Mouse (Mus musculus) stomach, embryonic 16.5 days (tissue): ENCODE measurements around the gene Dus2. TPM values are rescaled to one million over a fixed set of nuclear protein-coding genes. Genes with fewer than 3 reads are reported as not detected.
"Not testable (repeated sequence)": the region's sequence is repeated elsewhere in the genome, so short reads cannot be mapped to it uniquely, and the experiment has no call there.

ENCODE experiments used
- ATAC-seq: fragments of 200-750 bp; cut with Nextera tagmentation; 2 replicates; pipeline ENCODE4 v1.8.0; 2017; ENCODE audit warnings: moderate number of reproducible peaks, moderate TSS enrichment; ENCODE audit not compliant: insufficient read depth, low FRiP score
- H3K27ac ChIP-seq: fragments of 300-500 bp; sonication (generic); 2 replicates; pipeline ENCODE4 v1.5.1; 2014; ENCODE audit warnings: low read length
- H3K27me3 ChIP-seq: fragments of 300-500 bp; sonication (generic); 2 replicates; pipeline ENCODE4 v1.6.1; 2014; ENCODE audit warnings: low read length, control low read depth, mixed read lengths; ENCODE audit not compliant: control insufficient read depth, insufficient read depth
- H3K36me3 ChIP-seq: fragments of 300-500 bp; sonication (generic); 2 replicates; pipeline ENCODE4 v1.6.1; 2014; ENCODE audit warnings: low read length; ENCODE audit not compliant: control insufficient read depth, insufficient read depth
- H3K4me1 ChIP-seq: fragments of 300-500 bp; sonication (generic); 2 replicates; pipeline ENCODE4 v1.6.1; 2014; ENCODE audit warnings: low read length, control low read depth, mixed read lengths; ENCODE audit not compliant: control insufficient read depth, insufficient read depth
- H3K4me2 ChIP-seq: fragments of 300-500 bp; sonication (generic); 2 replicates; pipeline ENCODE4 v1.6.1; 2014; ENCODE audit warnings: low read depth, low read length, mixed read lengths
- H3K4me3 ChIP-seq: fragments of 300-500 bp; sonication (generic); replicated peaks from 2 replicates; pipeline ENCODE4 v1.5.1; 2014; ENCODE audit warnings: mild to moderate bottlenecking, low read length
- H3K9ac ChIP-seq: fragments of 300-500 bp; sonication (generic); 2 replicates; pipeline ENCODE4 v1.6.1; 2014; ENCODE audit warnings: low read length
- H3K9me3 ChIP-seq: fragments of 300-500 bp; sonication (generic); replicated peaks from 2 replicates; pipeline ENCODE4 v1.6.1; 2016; ENCODE audit warnings: low read length, control low read depth; ENCODE audit not compliant: control insufficient read depth
- WGBS: fragments of 180-500 bp; shearing (Covaris S2); extraction: QIAGEN DNeasy Blood & Tissue Kit; methylation state at CpG from one replicate; pipeline ENCODE4 v1.1.7; 2014; 5-methylcytosine and 5-hydroxymethylcytosine counted together
- polyA plus RNA-seq: library from polyadenylated mRNA; unstranded; fragments of >200 nt; fragmentation: Nextera tagmentation; extraction: Ambion mirVana; gene quantifications from 2 replicates; pipeline ENCODE4 v1.2.1, GENCODE M21; 2015

Dus2 gene
- polyA plus RNA-seq, 1 experiment from 2014 or later, result 18.3 TPM

DNA sequence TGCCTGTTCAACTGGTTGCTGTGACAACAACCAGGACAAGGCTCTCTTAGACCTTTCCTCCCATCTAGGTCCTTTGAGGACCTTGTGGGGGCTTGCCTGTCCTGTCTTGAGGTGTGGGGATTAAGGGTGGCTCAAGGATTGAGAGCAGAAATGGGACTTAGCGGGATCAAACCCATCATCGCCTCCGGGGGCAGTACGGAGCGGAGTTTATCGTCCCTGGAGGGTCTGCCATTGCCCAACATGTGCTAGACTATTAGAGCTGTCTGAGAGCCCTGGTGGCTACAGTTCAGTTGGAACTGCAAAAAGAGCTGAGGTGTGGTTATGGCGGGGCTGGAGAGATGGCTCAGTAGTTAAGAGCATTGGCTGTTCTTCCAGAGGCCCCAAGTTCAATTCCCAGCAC is 15.8 kb upstream of the Dus2 start:
- no peaks in the 10 kb centered on the region for H3K4me1 ChIP-seq
- H3K4me2 ChIP-seq, result no peak overlapping the region
- H3K36me3 ChIP-seq, result no peaks in the 10 kb centered on the region
- no peak overlapping the region for H3K27ac ChIP-seq
- no peaks in the 10 kb centered on the region for H3K9me3 ChIP-seq
- no peak overlapping the region for H3K4me3 ChIP-seq
- ATAC-seq, result no peak
- H3K9ac ChIP-seq, result no peak overlapping the region
- 68% methylated on average over 7 of the region's 7 CpGs for WGBS
- H3K27me3 ChIP-seq, result no peaks in the 10 kb centered on the region

DNA sequence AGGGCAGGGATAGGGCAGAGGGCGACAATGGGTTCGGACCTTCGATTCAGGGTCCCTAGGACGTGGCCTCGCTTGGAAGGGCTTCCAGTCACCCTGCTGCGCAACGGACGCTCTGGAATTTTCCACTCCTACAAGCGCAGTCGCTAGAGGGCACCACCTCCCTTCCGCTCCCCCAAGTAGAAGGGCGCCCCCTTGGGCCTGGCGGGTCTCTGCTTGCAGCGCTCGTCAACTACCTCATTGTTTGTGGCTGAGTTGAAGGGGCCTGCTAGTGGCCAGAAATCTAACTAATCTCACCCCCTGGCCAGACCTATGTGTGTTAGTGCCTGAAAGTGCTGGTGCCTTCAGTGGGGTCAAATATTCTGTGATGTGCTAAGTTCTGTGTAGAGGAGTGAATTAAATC is 11.8 kb upstream of the Dus2 start, which contains the start of gene Dpep3:
Dpep3 (minus strand) TSS at position 105 of the 400 bp plus-strand sequence.
- 88% methylated on average over 15 of the region's 15 CpGs for WGBS
- no peaks in the 10 kb centered on the region for H3K27me3 ChIP-seq
- no peak within 1 kb of the TSS for H3K9ac ChIP-seq
- no peaks in the 10 kb centered on the region for H3K4me1 ChIP-seq
- H3K4me3 ChIP-seq, result no peak within 1 kb of the TSS
- no peaks in the 10 kb centered on the region for H3K9me3 ChIP-seq
- H3K27ac ChIP-seq, result no peak within 1 kb of the TSS
- no peaks in the 10 kb centered on the region for H3K36me3 ChIP-seq
- ATAC-seq, result no peak
- no peak within 1 kb of the TSS for H3K4me2 ChIP-seq

DNA sequence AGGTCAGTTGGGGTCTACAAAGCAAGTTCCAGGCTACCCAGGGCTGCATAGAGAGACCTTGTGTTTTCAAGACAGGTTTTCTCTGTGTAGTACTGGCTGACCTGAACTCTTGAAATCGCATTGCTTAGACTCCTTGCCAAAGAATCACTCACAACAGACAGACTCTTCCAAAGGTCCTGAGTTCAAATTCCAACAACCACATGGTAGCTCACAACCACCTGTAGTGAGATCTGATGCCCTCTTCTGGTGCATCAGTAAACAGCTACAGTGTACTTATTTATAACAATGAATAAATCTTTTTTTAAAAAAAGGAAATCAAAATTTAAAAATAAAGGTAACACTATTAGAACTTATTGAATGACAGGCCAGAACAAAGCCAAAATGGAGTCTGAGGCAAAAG is 10.0 kb upstream of the Dus2 start:
- Histone ChIP-seq H3K9me3 (no peaks in the 10 kb centered on the region), H3K36me3 (no peaks in the 10 kb centered on the region), H3K4me1 (no peaks in the 10 kb centered on the region), H3K4me2 (no peak overlapping the region), H3K4me3 (no peak overlapping the region), H3K27ac (no peak overlapping the region), H3K27me3 (no peaks in the 10 kb centered on the region), H3K9ac (no peak overlapping the region)
- 93% methylated on average over 1 of the region's 1 CpGs for WGBS
- no peak for ATAC-seq

DNA sequence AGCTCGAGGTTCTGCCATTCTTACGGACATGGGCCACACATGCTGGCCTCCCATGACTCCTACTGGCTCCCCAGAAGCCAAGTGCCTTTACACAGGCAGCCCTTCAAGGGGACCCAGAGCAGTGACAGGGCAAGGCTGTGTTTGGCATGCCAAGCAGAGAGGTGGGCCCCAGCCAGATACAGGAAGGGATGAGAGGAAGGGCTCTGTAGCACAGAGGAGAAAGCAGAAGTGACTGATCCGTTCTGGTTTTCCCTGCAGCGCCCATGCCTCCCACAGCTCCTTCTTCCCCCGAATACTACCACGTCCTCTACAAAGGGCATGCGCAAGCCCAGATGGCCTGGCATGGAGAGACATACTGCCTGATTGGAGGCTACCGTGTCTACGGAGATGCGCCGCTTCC is 7.7 kb upstream of the Dus2 start:
- not testable (repeated sequence) for H3K4me2 ChIP-seq, H3K4me1 ChIP-seq, H3K36me3 ChIP-seq, H3K9ac ChIP-seq, H3K27ac ChIP-seq, H3K4me3 ChIP-seq, H3K27me3 ChIP-seq, ATAC-seq, H3K9me3 ChIP-seq
- 81% methylated on average over 11 of the region's 11 CpGs for WGBS

DNA sequence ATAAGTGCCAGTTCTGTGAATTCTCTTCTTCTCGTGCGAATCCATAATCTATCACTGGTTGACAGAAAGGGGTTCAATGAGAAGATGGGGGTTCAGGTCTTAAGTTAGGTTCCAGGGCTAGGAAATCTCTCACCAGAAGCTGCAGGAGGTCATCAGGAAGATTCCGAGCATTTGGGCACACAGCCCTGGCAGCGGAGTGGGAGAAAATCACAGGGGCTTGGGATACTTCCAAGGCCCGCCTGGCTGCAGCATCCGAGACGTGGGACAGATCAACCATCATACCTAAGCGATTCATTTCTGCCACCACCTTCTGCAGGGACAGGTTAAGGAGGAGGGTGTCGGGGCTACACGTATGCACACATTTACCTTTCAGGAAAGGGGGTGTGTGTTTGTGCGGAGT is 2.6 kb upstream of the Dus2 start:
- 84% methylated on average over 11 of the region's 11 CpGs for WGBS
- no peaks in the 10 kb centered on the region for H3K9me3 ChIP-seq
- H3K9ac ChIP-seq, result no peak overlapping the region
- H3K4me3 ChIP-seq, result no peak overlapping the region
- ATAC-seq, result no peak
- H3K27me3 ChIP-seq, result no peaks in the 10 kb centered on the region
- H3K27ac ChIP-seq, result no peak overlapping the region
- H3K4me2 ChIP-seq, result no peak overlapping the region
- H3K4me1 ChIP-seq, result no peaks in the 10 kb centered on the region
- no peaks in the 10 kb centered on the region for H3K36me3 ChIP-seq

DNA sequence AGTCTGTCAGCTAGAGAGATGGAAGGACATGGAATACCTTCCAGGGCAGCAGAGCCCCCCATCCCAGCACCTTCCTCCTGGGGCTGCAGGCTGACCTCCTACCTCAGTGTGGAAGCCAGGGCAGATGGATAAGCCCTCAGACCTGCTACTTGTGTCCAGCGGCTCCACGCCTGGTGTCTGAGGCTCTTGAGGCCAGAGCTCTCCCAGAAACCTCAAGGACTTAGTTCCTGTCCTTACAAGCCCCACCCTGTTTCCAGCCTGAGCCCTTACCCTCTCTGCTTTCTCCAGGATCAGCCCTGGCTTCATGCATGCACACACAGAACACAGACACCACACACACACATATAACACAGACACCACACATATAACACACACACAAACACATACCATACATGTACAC is 409 bp downstream of the Dus2 start:
- no peak overlapping the region for H3K27ac ChIP-seq
- H3K9ac ChIP-seq, result peak overlapping the region; percentile 53; the same call in 1 of the 2 replicates
- 58% methylated on average over 2 of the region's 2 CpGs for WGBS
- H3K9me3 ChIP-seq, result no peaks in the 10 kb centered on the region
- ATAC-seq, result no peak
- H3K27me3 ChIP-seq, result no peaks in the 10 kb centered on the region
- no peaks in the 10 kb centered on the region for H3K36me3 ChIP-seq
- no peak overlapping the region for H3K4me2 ChIP-seq
- no peaks in the 10 kb centered on the region for H3K4me1 ChIP-seq
- H3K4me3 ChIP-seq, result no peak overlapping the region

DNA sequence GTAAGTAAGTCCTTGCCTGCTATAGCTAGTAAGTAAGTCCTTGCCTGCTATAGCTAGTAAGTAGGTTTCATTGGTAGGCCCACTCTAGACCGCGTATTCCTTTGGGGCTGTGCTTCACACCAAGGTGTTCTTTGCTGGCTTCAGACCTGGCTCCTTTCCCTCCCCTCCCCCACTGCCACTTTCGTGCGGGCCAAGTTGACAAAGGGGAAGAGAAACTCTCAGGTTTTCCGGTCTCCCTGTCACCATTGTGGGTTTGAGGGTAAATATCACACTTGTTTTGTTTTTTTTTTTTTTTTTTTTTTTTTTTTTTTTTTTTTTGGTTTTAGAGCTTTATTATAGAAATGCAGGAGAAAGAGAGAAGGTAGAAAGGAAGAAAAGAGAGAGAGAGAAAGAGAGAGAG is 1.4 kb downstream of the Dus2 start:
- H3K4me2 ChIP-seq, result no peak overlapping the region
- no peaks in the 10 kb centered on the region for H3K4me1 ChIP-seq
- 54% methylated on average over 5 of the region's 5 CpGs for WGBS
- H3K27me3 ChIP-seq, result no peaks in the 10 kb centered on the region
- H3K4me3 ChIP-seq, result no peak overlapping the region
- H3K36me3 ChIP-seq, result no peaks in the 10 kb centered on the region
- H3K27ac ChIP-seq, result no peak overlapping the region
- ATAC-seq, result no peak
- H3K9ac ChIP-seq, result no peak overlapping the region
- H3K9me3 ChIP-seq, result no peaks in the 10 kb centered on the region

DNA sequence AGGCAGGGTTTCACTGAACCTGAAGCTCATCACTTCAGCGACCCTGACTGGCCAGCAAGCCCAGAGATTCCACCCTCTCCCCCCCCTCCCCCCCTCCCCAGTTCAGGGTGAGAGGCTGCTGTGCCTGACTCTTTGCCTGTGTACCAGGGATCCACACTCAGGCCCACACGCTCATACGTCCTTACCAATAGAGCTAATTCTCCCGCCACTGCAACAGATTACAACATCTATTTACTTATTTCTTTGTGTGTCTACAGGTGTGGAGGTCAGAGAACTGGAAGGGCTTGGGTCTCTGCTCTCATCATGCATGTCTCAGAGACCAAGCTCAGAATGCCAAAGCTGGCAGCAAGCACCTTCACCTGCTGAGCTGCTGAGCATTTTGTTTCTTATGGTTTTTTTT is 2.1 kb downstream of the Dus2 start:
- Histone ChIP-seq H3K9me3 (no peaks in the 10 kb centered on the region), H3K4me2 (no peak overlapping the region), H3K27ac (no peak overlapping the region), H3K27me3 (no peaks in the 10 kb centered on the region), H3K36me3 (no peaks in the 10 kb centered on the region), H3K4me3 (no peak overlapping the region), H3K9ac (no peak overlapping the region), H3K4me1 (no peaks in the 10 kb centered on the region)
- no peak for ATAC-seq
- 59% methylated on average over 4 of the region's 4 CpGs for WGBS

DNA sequence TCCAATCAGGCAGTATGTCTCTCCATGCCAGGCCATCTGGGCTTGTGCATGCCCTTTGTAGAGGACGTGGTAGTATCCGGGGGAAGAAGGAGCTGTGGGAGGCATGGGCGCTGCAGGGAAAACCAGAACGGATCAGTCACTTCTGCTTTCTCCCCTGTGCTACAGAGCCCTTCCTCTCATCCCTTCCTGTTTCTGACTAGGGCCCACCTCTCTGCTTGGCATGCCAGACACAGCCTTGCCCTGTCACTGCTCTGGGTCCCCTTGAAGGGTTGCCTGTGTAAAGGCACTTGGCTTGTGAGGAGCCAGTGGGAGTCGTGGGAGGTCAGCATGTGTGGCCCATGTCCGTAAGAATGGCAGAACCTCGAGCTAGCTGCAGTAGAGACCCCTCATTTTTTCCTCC is 5.2 kb downstream of the Dus2 start:
- ATAC-seq, result no peak
- H3K4me3 ChIP-seq, result no peak overlapping the region
- no peaks in the 10 kb centered on the region for H3K4me1 ChIP-seq
- no peaks in the 10 kb centered on the region for H3K9me3 ChIP-seq
- no peak overlapping the region for H3K9ac ChIP-seq
- no peaks in the 10 kb centered on the region for H3K27me3 ChIP-seq
- WGBS, result 63% methylated on average over 7 of the region's 7 CpGs
- H3K4me2 ChIP-seq, result no peak overlapping the region
- H3K27ac ChIP-seq, result no peak overlapping the region
- no peaks in the 10 kb centered on the region for H3K36me3 ChIP-seq

DNA sequence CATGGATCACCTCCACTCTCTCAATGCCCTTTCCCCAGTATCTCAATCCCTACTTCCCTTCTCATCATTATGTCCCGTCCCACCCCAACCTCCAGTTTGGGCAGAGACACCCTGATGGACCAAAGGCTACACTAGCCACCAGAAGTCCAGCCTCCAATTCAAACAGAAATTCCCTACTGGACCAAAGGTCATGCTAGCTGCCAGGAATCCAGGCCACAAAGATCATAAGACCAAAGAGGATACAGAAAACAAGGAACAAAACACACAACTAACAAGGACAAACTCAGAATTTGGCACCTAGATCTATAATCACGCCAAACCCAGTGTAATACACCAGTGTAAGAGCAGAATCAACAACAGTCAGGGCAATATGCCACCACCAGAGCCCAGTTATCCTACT is 7.8 kb downstream of the Dus2 start:
- Histone ChIP-seq H3K36me3 (no peaks in the 10 kb centered on the region), H3K4me2 (no peak overlapping the region), H3K4me3 (no peak overlapping the region), H3K27me3 (no peaks in the 10 kb centered on the region), H3K4me1 (no peaks in the 10 kb centered on the region), H3K9ac (no peak overlapping the region), H3K27ac (no peak overlapping the region), H3K9me3 (no peaks in the 10 kb centered on the region)
- WGBS, result 92% methylated on average over 2 of the region's 2 CpGs
- ATAC-seq, result no peak
